Mouse (Mus musculus) liver, embryonic 11.5 days (tissue): ENCODE measurements around the gene Pid1. TPM values are rescaled to one million over a fixed set of nuclear protein-coding genes. Genes with fewer than 3 reads are reported as not detected.

Experiments used
- ATAC-seq: fragments of 200-750 bp; cut with Nextera tagmentation; replicated peaks from 2 replicates; pipeline ENCODE4 v1.8.0; 2017; ENCODE audit warnings: moderate number of reproducible peaks, mild to moderate bottlenecking, moderate TSS enrichment, moderate library complexity; ENCODE audit not compliant: low FRiP score
- DNase-seq: peaks from one replicate; pipeline ENCODE4 v3.0.0-alpha.2; 2017; ENCODE audit warnings: low spot score
- H3K27ac ChIP-seq: fragments of 300-500 bp; sonication (generic); 2 replicates; pipeline ENCODE4 v1.5.1; 2014; ENCODE audit warnings: mild to moderate bottlenecking, low read depth, low read length, control low read depth
- H3K27me3 ChIP-seq: fragments of 300-500 bp; sonication (generic); replicated peaks from 2 replicates; pipeline ENCODE4 v1.6.1; 2014; ENCODE audit warnings: low read length, mixed read lengths; ENCODE audit not compliant: control insufficient read depth, insufficient read depth
- H3K36me3 ChIP-seq: fragments of 300-500 bp; sonication (generic); 2 replicates; pipeline ENCODE4 v1.6.1; 2014; ENCODE audit warnings: mild to moderate bottlenecking, low read length, moderate library complexity, mixed read lengths; ENCODE audit not compliant: control insufficient read depth, insufficient read depth
- H3K4me1 ChIP-seq: fragments of 300-500 bp; sonication (generic); replicated peaks from 2 replicates; pipeline ENCODE4 v1.6.1; 2014; ENCODE audit warnings: low read length, mixed read lengths; ENCODE audit not compliant: control insufficient read depth, insufficient read depth
- H3K4me2 ChIP-seq: fragments of 300-500 bp; sonication (generic); 2 replicates; pipeline ENCODE4 v1.6.1; 2014; ENCODE audit warnings: mild to moderate bottlenecking, control low read depth, moderate library complexity
- H3K4me3 ChIP-seq: fragments of 300-500 bp; sonication (generic); 2 replicates; pipeline ENCODE4 v1.5.1; 2014; ENCODE audit warnings: low read depth, low read length, control low read depth
- H3K9ac ChIP-seq: fragments of 300-500 bp; sonication (generic); 2 replicates; pipeline ENCODE4 v1.6.1; 2014; ENCODE audit warnings: low read depth, low read length, control low read depth
- H3K9me3 ChIP-seq: fragments of 300-500 bp; sonication (generic); 2 replicates; pipeline ENCODE4 v1.6.1; 2016; ENCODE audit warnings: low read length, inconsistent platforms, mixed read lengths; ENCODE audit not compliant: control insufficient read depth
- WGBS: fragments of 180-500 bp; shearing (Covaris S2); extraction: QIAGEN DNeasy Blood & Tissue Kit; methylation state at CpG from one replicate; pipeline ENCODE4 v1.1.7; 2014; 5-methylcytosine and 5-hydroxymethylcytosine counted together
- microRNA-seq: library from miRNA; unstranded; fragments of <30 nt; microRNA quantifications from one replicate; pipeline ENCODE4, GENCODE M21; 2017; ENCODE audit warnings: borderline number of aligned reads
- polyA plus RNA-seq: library from polyadenylated mRNA; unstranded; fragments of >200 nt; fragmentation: Nextera tagmentation; extraction: Ambion mirVana; gene quantifications from 2 replicates; pipeline ENCODE4 v1.2.1, GENCODE M21; 2014

The Pid1 gene
- polyA plus RNA-seq, 1 experiment from 2014 or later, result 20.6 TPM

DNA sequence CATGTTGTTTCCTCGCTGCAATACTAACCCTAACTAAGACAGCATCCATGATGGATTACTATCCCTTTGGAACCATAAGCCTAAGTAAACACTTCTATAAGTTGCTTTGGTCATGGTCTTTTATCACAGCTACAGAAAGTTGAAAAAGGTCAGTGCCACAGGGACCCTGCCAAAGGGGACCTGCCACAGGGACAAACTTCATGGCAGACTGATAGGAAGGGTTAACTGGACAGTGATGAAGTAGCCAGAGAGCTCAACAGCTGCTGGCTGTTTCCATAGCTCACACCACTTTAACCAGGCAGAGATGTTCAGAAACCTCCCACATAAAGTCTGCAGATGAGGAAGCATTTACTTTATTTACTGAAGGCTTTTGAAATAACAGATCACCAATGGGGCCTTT is 287.0 kb downstream of the Pid1 start:
- H3K9me3 ChIP-seq, result no peaks in the 10 kb centered on the region
- no peak overlapping the region for H3K9ac ChIP-seq
- no peak overlapping the region for H3K27ac ChIP-seq
- no peaks in the 10 kb centered on the region for H3K36me3 ChIP-seq
- WGBS, result 67% methylated on average over 1 of the region's 1 CpGs
- no peak for DNase-seq
- H3K4me2 ChIP-seq, result no peak overlapping the region
- H3K27me3 ChIP-seq, result no peaks in the 10 kb centered on the region
- no peak overlapping the region for H3K4me3 ChIP-seq
- no peaks in the 10 kb centered on the region for H3K4me1 ChIP-seq
- ATAC-seq, result no peak

DNA sequence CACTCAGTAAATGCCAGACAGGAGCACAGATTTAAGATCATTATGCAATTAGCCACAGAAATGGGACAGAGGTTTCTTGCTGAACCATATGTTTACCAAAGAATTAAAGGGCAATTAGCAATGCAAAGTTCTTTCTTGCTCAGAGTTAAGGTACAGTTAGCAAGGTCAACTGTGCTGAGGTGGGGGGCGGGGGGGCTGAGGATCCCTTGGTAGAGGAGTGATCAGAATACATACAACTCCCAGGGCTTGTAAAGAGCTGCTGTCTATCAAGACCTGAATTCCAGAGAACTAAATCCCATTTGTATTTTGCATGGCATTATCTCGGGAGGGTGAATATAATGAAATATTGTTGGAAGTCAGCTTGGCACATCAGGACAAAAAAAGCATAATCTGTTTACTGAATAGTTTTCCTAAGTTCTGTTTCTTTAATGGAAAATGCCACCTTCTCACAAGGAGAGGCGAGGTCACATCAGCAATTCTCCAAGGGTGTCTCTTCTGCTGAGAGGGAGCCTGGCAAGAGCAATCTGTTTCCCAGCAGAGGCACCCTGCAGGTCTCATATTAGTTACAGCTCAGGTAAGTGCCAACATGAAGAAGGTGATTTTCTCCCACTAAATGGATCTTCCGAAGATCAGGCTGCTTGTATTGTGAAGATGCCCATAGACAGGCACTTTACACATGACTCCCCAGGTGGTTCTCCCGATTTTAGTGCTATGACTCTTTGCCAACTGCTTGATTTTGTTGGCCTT is 306.9 kb downstream of the Pid1 start:
- DNase-seq (no peak), ATAC-seq (no peak)
- Histone ChIP-seq H3K36me3 (no peaks in the 10 kb centered on the region), H3K9ac (no peak overlapping the region), H3K4me2 (no peak overlapping the region), H3K9me3 (no peaks in the 10 kb centered on the region), H3K27me3 (no peaks in the 10 kb centered on the region), H3K4me1 (no peaks in the 10 kb centered on the region), H3K4me3 (no peak overlapping the region), H3K27ac (no peak overlapping the region)
- 58% methylated on average over 5 of the region's 5 CpGs for WGBS

DNA sequence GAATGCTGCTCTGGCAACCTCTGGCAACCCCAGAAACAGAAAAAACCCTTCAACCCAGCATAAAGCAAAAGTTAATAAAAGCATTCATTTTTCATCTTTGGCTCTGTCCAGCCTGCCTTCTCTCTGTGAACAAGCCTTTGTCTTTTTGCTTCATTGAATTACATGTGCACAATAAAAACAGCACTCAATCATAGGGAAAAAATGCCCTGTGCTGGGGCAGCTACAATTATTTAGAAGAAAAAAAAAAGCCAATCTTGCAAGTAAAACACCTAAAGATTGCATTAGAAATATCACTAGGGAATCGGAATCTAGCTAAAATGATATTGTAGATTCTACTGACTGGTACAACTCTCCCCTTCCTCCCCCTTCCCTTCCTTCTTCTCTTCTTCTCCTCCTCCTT is 307.7 kb downstream of the Pid1 start:
- 71% methylated on average over 1 of the region's 1 CpGs for WGBS
- Histone ChIP-seq H3K9ac (no peak overlapping the region), H3K9me3 (no peaks in the 10 kb centered on the region), H3K4me2 (no peak overlapping the region), H3K36me3 (no peaks in the 10 kb centered on the region), H3K27ac (no peak overlapping the region), H3K4me1 (no peaks in the 10 kb centered on the region), H3K4me3 (no peak overlapping the region), H3K27me3 (no peaks in the 10 kb centered on the region)
- DNase-seq, result no peak
- ATAC-seq, result no peak

DNA sequence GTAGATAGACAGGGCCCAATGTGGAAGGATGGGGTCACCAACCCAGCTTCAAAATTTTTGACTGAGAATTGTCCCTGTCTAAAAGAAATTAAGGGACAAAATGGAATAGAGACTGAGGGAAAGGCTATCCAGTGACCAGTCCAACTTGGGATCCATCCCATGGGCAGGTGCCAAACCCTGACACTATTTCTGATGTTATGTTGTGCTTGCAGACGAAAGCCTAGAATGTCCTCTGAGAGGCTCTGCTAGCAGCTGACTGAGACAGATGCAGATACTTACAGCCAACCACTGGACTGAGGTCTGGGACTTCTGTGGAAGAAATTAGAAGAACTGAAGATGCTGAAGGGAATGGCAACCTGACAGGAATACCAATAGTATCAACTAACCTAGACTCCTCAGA is 338.2 kb downstream of the Pid1 start:
- 67% methylated on average over 1 of the region's 1 CpGs for WGBS
- ATAC-seq (no peak), DNase-seq (no peak)
- Histone ChIP-seq H3K9me3 (no peaks in the 10 kb centered on the region), H3K36me3 (no peaks in the 10 kb centered on the region), H3K4me3 (no peak overlapping the region), H3K27me3 (no peaks in the 10 kb centered on the region), H3K27ac (no peak overlapping the region), H3K4me1 (no peaks in the 10 kb centered on the region), H3K4me2 (no peak overlapping the region), H3K9ac (no peak overlapping the region)

DNA sequence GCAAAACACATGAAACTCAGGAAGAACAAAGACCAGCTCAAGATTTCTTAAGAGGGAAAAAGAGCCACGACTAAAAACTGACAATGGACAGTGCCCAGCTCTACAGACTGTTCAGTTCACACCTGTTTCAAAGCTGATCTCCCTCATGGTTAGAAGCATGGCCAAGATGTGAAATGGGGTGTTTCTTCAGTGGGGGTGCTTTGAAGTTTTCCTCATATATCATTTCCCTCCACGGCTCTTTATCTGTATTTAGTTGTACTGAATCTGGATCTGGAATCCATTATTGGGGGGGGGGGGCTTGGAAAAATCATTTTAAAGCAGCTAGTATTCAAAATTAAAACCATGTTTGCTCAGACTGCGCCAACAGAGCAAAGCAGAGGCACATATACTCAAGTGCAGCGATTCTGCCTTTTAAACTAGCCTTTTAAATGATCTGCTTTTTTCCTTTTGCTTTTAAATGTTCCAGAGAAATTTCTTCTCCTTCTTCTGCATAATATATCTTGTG is 351.1 kb downstream of the Pid1 start:
- no peak for DNase-seq
- H3K4me3 ChIP-seq, result no peak overlapping the region
- 67% methylated on average over 4 of the region's 4 CpGs for WGBS
- no peak overlapping the region for H3K9ac ChIP-seq
- no peak overlapping the region for H3K4me2 ChIP-seq
- no peaks in the 10 kb centered on the region for H3K27me3 ChIP-seq
- ATAC-seq, result no peak
- H3K9me3 ChIP-seq, result no peaks in the 10 kb centered on the region
- H3K36me3 ChIP-seq, result no peaks in the 10 kb centered on the region
- H3K4me1 ChIP-seq, result no peaks in the 10 kb centered on the region
- H3K27ac ChIP-seq, result no peak overlapping the region

DNA sequence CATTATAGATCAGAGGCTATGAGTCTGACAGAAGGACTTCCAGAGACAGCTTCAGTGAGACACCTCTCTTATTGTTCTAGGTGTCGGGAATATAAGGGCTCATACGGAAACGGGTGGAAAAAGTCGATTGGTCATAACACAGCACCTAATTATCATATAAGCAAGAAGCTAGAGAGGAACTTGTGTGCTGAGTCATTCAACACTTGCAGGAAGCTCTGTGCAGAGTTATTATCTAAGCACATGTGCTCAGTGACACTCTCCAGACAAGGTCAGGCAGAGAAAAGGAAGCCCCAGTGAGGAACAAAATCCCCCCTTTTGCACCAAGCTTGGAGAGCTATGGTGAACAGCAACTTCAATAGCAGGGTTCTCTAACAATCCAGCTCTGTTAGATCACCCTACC is 361.4 kb downstream of the Pid1 start:
- Histone ChIP-seq H3K4me3 (no peak overlapping the region), H3K4me1 (no peaks in the 10 kb centered on the region), H3K4me2 (no peak overlapping the region), H3K27ac (no peak overlapping the region), H3K27me3 (no peaks in the 10 kb centered on the region), H3K9me3 (no peaks in the 10 kb centered on the region), H3K9ac (no peak overlapping the region), H3K36me3 (no peaks in the 10 kb centered on the region)
- DNase-seq (no peak), ATAC-seq (peak; percentile 36; the same call in 1 of the 2 replicates)
- 72% methylated on average over 4 of the region's 4 CpGs for WGBS

Small RNA genes within 50 kb of the gene (microRNA-seq; reads per million reads assigned to microRNA genes)
- gene Mir6353, result not detected
